Mouse (Mus musculus): ENCODE data around the gene Nicn1.
"Not testable (repeated sequence)": the region's sequence is repeated elsewhere in the genome, so short reads cannot be mapped to it uniquely, and the experiment has no call there.

Gene Nicn1

GRCm38 (mm10) chr9:108290016-108290750 lies at the start of gene Nicn1:
Gene Nicn1 (plus strand): TSS chr9:108290429.
- DNase-seq (ENCODE audit: low spot score in 2 of 2): peak; percentile 84 to 88

GRCm38 (mm10) chr9:108244540-108244939 lies 45.7 kb upstream of the Nicn1 start:
- no peak for DNase-seq (ENCODE audit: low spot score in 2 of 2)

- DNase-seq (ENCODE audit: low spot score in 2 of 2): no peak
Observed at GRCm38 (mm10) chr9:108244984-108245383, 45.2 kb upstream of the Nicn1 start.

DNA sequence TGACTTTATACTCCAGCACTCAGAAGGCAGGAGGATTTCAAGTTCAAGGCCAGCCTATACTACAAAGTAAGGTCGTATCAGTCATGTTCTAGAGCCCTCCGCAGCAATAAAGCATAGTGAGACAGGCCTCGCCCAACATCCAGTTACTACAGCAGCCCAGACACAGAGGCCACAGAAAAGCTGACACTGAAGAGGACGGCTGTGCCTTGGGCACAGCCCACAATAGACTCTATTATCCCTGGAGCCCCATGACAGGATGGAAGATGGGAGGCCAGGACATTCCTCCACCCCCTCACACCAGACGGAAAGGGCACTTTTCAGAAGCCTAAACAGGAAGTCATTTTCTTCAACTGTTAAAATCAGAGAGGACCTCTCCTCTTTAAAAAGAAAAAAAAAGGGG lies 41.3 kb upstream of the Nicn1 start:
- DNase-seq (ENCODE audit: low spot score in 2 of 2): no peak

DNA sequence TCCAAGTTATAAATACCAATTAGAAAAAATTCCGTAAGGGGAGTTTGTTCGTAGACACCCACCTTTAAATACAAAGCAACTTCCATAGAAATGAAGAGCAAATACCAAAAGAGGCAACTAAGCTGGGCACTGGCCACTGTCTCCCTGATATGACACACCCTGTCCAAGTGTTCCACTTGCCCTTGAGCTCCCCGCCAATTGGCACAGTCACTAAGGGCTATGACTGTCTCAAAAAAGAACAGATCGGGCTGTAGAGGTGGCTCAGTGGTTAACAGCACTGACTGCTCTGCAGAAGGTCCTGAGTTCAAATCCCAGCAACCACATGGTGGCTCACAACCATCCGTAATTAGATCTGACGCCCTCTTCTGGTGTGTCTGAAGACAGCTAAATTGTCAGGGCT lies 38.4 kb upstream of the Nicn1 start:
- DNase-seq (ENCODE audit: low spot score in 2 of 2): no peak

GRCm38 (mm10) chr9:108252766-108253165 lies 37.5 kb upstream of the Nicn1 start:
- DNase-seq (ENCODE audit: low spot score in 2 of 2): no peak

- DNase-seq (ENCODE audit: low spot score in 2 of 2): no peak
Observed at GRCm38 (mm10) chr9:108260526-108260925, 29.7 kb upstream of the Nicn1 start.

- DNase-seq (ENCODE audit: low spot score in 2 of 2): no peak
Observed at GRCm38 (mm10) chr9:108261865-108262264, 28.4 kb upstream of the Nicn1 start.

DNA sequence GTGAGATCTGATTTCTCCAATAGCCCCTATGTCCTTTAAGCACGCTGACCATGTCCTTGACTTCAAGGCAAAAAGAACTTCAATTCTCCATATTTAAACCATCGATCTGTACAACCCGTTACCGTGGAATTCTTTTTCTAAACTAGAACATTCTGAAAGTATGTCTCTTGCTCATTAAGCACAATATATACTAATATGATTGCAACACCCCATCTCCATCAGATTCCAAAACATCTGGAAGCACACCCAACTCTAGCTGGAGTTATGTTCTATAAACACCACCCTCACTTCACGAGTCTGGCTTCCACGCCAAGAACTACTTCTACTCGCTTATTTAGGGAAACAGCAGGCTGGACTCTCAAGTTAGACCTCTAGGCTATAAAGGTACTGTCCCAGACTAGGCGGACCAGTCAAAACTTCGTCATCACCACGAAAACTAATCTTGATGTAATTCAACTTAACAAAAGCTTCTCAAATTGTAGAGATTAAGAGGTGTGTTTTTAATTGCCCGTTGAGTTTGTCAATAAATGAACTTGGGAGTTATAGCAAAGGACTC lies 27.7 kb upstream of the Nicn1 start:
- no peak for DNase-seq (ENCODE audit: low spot score in 2 of 2)

DNA sequence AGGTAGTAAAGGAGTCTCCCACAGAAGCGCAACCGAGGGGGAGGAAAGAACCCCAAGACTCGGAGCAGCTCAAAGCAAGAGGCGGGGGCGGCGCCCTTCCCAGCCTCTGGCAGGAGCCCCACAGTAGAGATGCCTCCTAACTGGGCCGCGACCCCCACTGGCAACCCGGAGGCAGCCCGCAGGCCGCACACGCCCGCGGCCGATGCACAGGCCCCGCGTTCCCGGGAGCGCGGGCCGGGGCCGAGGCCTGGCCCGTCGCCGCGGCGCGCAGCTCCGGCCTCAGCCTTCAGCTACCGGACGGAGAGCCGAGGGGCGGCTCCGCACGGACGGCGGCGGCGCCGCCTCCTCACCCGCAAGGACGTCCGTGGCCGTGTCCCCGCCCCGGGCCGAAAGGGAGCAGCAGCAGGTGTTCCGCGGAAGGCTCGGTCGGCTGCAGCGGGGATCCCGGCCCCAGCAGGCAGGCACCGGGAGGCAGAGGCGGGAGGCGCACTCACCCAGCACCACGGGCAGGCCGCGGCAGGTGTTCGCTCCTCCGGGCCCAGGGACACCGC lies 27.0 kb upstream of the Nicn1 start:
- peak; percentile 38 to 61 for DNase-seq (ENCODE audit: low spot score in 2 of 2)

GRCm38 (mm10) chr9:108263690-108264190 lies 26.5 kb upstream of the Nicn1 start, which contains the start of gene Dag1:
Gene Dag1 (minus strand): TSS chr9:108263958.
- DNase-seq (ENCODE audit: low spot score in 2 of 2): peak; percentile 99 to 100

DNA sequence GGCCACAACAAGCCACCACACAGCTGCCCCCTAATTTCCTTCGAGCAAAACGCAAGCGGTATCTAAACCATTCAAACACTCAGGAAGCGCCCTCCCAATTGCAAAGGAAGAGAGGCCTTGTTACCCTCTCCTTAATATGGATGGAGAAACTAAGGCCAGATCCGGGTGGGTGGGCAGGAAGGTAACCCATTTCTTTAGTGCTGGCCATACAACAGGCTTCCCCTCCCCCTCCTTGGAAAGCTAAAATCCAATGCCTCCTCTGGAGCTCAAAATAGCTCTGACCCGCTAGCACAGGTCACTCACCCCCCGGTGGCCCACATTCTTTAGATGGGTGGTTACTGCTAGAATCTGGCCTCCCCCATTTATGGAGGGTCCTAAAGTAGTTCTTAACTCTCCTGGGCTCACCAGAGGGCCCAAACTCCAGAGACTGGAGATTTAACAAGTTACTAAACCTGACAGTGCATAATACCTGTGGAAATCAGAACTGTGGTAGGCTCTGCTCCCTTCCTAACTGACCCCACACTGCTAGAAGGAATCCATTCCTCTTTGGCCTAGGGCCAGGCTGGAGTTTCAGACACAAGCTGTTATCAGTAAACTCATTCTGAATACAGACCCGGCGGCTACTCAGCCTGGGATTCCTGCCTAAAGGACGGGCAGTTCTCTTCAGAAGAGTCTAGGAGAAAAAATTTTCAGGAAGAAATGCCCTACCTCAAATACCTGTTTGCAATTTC lies 25.9 kb upstream of the Nicn1 start:
- DNase-seq (ENCODE audit: low spot score in 2 of 2): peak; percentile 36 to 63

DNA sequence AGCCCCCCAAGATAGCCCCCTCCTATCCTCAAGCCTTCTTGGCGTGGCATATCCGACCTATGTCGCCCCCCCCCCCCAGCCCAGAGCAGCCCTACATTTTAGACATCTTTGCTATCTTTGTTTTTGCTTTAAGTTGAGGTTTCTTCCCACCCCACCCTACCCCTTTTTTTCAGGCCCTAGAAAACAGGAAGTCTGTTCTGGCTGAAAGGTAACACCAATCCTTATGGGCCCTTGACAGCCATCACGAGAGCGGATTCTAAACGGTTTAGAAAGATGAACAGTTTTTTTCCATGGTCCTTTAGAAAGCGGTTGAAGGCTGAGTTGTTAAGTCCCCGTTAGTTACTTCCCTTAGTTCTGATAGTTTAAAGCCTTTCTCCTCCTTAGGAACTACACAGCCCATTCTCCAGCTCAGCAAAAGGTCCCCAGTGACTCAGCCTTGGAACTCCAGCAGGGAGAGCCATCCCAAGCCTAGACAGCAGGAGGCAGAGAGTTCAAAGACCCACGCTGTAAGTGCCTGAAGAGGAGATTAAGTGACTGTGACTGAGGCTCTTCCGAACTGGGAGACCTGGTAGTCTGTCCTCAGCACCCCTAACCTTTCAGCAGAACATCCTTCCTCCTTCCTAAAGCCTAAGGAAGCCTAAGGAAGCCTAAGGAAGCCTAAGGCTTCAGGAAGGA lies 23.8 kb upstream of the Nicn1 start:
- no peak for DNase-seq (ENCODE audit: low spot score in 2 of 2)

DNA sequence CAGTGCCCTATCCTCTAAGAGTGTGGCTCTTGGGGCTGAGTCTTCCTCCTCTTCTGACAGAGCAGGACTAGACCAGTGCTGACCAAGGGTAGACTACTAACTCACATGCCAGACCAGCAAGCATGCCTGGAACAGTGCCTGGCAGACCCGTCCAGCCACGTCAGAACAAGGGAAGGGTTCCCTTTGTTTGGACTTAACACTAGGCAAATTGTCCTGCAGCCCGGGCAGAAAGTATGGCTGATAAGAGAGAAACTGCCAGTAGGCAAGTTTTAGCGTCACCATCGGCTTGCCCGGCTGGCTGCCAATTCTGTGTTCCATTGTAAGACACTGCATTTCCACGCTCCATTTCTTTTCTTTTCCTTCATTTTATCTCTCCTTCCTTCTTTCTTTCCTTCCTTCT lies 22.5 kb upstream of the Nicn1 start:
- DNase-seq (ENCODE audit: low spot score in 2 of 2): peak in 1 of 2 experiments; percentile 41

DNA sequence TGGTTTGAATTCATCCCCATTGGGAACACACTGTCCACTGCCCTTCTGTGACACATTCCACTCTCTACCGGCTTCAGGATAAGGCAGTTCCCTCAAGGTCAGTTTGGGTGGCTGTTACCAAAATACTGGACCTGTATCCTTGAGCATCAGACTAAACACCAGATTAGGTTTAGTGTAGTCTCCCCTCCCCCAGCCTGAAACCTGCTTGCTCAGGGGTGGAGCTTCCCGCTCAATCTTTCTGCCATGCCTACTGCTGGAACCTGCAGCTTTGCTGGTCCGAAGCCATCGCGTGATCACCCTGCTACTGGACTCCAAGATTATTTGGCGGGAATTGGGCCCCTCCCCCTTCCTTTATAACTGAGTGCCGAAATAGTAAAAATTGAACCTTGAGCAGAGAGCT lies 21.5 kb upstream of the Nicn1 start:
- not testable (repeated sequence) for DNase-seq (ENCODE audit: low spot score in 2 of 2)

- DNase-seq (ENCODE audit: low spot score in 2 of 2): no peak
Observed at GRCm38 (mm10) chr9:108271941-108272340, 18.3 kb upstream of the Nicn1 start.

GRCm38 (mm10) chr9:108272691-108273090 lies 17.5 kb upstream of the Nicn1 start:
- DNase-seq (ENCODE audit: low spot score in 2 of 2): no peak

DNA sequence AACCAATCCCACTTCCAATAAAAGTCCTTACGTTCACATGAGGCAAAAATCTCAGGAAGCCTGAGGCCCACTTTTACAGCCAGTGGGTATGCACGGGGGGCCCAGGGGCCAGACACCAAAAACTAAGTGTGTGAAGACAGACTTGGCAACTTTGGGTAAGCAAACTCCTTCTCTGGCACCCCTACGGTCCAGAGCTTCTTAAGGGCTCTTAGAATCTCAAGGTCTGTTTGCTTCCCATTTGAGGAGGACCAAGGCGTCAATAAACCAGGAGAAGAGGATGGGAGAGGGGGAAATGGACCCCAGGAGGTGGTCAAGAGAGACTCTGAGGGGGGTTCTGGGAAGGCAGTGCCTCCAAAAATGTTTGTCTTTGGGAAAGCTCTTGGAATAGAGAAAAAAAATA lies 16.7 kb upstream of the Nicn1 start:
- no peak for DNase-seq (ENCODE audit: low spot score in 2 of 2)

DNA sequence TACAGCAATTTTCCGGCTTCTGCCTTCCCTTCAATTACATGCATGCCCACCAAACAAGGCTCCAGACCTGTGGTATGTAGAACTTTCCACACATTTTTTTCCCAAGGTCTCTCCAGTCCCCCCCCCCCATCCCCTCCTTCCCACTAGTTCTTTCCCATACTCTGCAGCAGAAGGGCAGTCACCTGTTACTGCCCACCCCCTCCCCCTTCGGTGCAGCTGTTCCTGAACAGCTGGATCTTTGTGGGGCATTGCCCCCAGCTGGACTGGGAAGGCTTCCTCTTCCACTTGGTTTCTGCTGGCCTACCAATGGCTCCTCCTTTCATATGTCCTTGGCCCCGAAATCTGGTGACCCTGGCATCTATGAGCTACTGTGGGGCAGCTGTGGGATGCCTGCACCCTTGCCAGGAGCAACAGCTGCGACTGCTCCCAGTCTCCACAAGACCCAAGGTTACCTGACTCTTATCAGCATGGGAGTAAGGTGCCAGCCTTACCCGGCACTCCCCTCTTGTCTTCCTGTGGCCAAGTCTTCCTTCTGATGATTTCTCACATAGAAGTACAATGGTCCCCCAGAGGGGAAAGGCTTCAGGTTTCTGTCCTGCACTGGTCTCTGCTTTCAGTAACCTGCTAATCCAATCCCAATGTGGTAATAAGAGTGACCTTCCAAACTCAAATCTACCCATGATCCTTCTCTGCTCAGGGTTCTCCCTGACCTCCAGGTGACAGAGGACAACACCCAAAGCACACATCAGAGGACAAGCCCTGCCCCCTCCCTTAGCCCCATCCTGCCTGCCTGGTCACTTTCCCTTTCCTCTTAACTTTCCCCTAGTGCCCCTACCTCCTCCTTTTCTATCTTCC lies 15.5 kb upstream of the Nicn1 start:
- DNase-seq (ENCODE audit: low spot score in 2 of 2): peak in 1 of 2 experiments; percentile 22

GRCm38 (mm10) chr9:108275331-108275659 lies 14.9 kb upstream of the Nicn1 start:
- DNase-seq (ENCODE audit: low spot score in 2 of 2): no peak
